Mouse (Mus musculus): ENCODE measurements around the gene Cycs.
"Not testable (repeated sequence)": the region's sequence is repeated elsewhere in the genome, so short reads cannot be mapped to it uniquely, and the experiment has no call there.

The Cycs gene

GRCm38 (mm10) chr6:50566141-50566996, at the start of gene Cycs:
Gene Cycs, minus strand, starts transcription at chr6:50566538.
- peak; percentile 99 for DNase-seq

GRCm38 (mm10) chr6:50601620-50602019, 35.3 kb upstream of the Cycs start:
- DNase-seq = no peak

GRCm38 (mm10) chr6:50598560-50598959, 32.2 kb upstream of the Cycs start:
- peak; percentile 56 for DNase-seq

GRCm38 (mm10) chr6:50596301-50597211, 30.2 kb upstream of the Cycs start, which contains the start of gene 4921507P07Rik:
Gene 4921507P07Rik, minus strand, starts transcription at chr6:50596632.
- peak; percentile 88 for DNase-seq

GRCm38 (mm10) chr6:50594372-50594771, 28.0 kb upstream of the Cycs start:
- no peak for DNase-seq

GRCm38 (mm10) chr6:50593334-50593845, 27.1 kb upstream of the Cycs start:
- DNase-seq = no peak

- no peak for DNase-seq
These were observed 23.9 kb upstream of the Cycs start for GRCm38 (mm10) chr6:50590234-50590633.

GRCm38 (mm10) chr6:50588251-50588650, 21.9 kb upstream of the Cycs start:
- DNase-seq = peak; percentile 33

- no peak for DNase-seq
These were observed 21.1 kb upstream of the Cycs start for GRCm38 (mm10) chr6:50587412-50587811.

- no peak for DNase-seq
These were observed 20.0 kb upstream of the Cycs start for GRCm38 (mm10) chr6:50586316-50586715.

- DNase-seq = no peak
These were observed 19.4 kb upstream of the Cycs start for GRCm38 (mm10) chr6:50585733-50586132.

GRCm38 (mm10) chr6:50571661-50572060, 5.3 kb upstream of the Cycs start:
- DNase-seq = no peak

GRCm38 (mm10) chr6:50566997-50567255, 588 bp upstream of the Cycs start:
- no peak for DNase-seq

GRCm38 (mm10) chr6:50563651-50564050, 2.7 kb downstream of the Cycs start:
- DNase-seq = no peak

GRCm38 (mm10) chr6:50562421-50562820, 3.9 kb downstream of the Cycs start:
- no peak for DNase-seq

GRCm38 (mm10) chr6:50560776-50561175, 5.6 kb downstream of the Cycs start:
- no peak for DNase-seq

GRCm38 (mm10) chr6:50558877-50559276, 7.5 kb downstream of the Cycs start:
- DNase-seq = no peak

GRCm38 (mm10) chr6:50557566-50557965, 8.8 kb downstream of the Cycs start:
- no peak for DNase-seq

- not testable (repeated sequence) for DNase-seq
These were observed 12.1 kb downstream of the Cycs start for GRCm38 (mm10) chr6:50554223-50554622.

- DNase-seq = no peak
These were observed 13.3 kb downstream of the Cycs start for GRCm38 (mm10) chr6:50552881-50553518.

- DNase-seq = no peak
These were observed 16.5 kb downstream of the Cycs start for GRCm38 (mm10) chr6:50549791-50550190.

GRCm38 (mm10) chr6:50549051-50549450, 17.3 kb downstream of the Cycs start:
- no peak for DNase-seq

GRCm38 (mm10) chr6:50545412-50546043, 20.8 kb downstream of the Cycs start:
- DNase-seq = no peak
